Mouse (Mus musculus): ENCODE data around the gene Plod2.

Gene Plod2

DNA sequence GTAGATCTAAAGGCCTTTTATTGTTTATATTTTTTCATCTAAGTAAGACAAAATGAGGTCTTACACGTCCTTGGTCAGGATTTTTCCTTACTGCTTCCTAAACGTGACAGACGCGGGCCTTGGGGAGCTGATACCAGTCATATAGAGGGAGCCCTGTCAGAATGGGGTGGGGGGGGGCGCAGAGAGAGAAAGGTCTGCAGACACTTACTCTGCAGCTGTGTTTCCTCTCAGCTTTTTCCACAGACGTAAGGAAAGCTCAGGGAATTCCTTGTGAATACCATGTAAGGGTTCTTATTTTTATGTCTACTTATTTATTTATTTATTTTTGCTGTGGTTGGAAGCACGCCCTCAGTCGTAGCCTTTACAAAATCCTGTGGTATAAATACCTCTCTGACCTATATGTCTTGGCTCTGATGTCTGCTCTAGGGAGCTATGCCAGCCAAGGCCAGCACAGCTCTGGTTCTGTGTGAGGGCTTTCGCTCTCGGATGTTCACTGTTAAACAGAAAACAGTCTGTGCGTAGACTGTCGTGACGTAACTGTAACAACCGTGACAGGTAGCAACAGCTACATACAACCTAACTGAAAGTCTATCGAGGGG, 58.0 kb downstream of the Plod2 start:
- DNase-seq (ENCODE audit: low read depth, low spot score), result no peak

DNA sequence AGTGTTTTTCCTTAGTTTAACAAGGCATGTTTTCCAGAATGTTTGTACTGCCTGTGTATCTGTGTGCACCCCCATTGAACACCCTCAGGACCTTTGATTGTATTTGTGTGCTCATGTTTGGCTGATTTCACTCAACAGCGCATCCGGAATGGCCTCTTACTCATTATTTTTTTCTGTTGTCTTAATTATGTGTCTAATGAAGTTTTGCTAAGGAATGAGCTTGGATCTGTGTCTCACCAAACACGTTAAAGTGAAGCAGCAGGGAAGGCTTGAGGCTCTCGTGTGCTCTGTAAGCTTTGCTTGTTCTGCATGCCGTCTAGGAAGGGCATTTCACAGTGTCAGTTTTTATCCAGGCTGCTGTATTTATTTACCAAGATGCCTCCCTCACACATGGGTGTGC, 59.5 kb downstream of the Plod2 start:
- DNase-seq (ENCODE audit: low read depth, low spot score), result no peak

DNA sequence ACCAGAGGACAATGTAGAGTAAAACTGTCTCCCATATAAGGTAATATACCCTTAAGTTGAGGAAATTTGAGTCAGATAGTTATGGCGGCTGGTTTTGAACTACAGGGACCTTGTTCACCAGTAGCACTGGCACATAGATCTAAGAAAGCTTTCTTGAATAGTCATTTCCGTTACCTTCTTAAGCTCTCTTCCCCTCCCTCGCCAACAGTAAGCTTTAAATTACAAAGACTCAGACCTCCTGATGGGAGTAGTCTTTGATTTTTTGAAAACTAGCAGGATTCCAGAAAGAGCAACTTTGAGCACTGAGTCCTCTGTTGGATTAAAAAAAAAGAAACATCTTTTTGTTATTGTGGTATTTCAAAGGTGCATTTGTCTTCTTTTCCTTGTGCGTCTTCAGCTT, 61.5 kb downstream of the Plod2 start:
- no peak for DNase-seq (ENCODE audit: low read depth, low spot score)

DNA sequence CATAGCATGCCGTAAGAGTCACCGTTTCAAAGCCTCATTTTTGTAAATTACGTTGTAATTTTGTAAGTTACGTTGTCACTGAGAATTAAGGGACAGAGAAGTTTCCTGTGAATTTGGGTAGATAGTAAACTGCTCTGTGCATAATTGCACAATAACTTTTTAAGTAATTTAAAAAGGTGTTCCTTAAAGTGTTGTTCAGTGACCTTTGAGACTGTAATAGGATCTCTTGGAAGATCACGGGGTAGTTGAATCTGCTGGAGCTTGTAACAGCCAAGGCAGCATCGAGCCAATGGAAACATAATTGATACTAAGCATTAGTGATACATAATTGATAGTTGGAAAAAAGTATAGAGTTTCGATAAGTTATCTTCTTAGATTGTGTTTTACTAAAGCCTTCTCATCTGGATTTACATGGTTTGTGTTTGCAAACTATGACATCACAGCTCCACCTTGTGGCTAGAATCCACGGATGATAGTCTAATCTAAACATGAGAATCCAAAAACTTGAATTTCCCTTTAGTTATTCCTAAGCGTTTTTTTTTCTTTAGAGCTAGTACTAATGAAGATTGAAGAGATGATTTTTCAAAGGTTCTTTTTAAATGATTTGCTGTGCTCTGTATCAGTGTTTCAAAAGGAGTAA, 68.7 kb downstream of the Plod2 start:
- DNase-seq (ENCODE audit: low read depth, low spot score), result peak; percentile 77

DNA sequence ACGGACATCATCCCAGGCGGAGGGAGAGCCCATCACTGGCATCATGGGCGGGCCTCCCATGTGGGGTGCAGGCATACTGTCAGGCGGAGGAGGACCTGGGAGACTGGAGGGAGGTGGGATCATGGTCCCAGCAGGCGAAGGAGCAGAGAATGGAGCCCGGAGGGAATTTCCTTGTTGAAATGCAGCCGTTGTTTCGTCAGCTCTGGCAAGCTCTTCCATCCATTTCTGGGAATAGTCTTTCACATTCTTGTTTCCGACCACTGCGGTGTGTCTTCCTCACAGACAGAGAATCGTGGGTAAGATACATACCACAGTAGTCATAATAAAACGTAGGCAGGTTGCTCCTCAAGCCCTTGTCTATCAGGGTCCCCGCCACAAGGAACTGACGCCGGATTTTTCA, 70.6 kb downstream of the Plod2 start:
- DNase-seq (ENCODE audit: low read depth, low spot score), result no peak

DNA sequence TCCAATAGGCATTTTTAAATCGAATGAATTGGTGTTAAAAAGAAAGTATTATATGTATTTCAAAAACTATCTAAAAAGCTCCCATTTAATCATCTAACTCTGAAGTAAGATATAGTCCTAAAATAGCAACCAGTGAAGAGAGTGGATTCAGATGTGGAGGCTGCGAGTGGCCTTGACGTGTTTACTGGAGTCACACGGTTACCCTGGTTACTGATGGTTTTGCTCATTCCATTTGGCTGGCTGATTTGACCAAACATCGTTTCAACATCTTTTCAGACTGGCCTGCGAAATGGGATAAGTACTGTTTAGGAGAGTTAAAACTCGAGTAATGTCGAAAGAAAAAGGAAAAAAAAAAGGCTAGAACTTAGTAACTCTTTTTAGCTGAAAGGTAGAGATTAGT, 71.2 kb downstream of the Plod2 start:
- no peak for DNase-seq (ENCODE audit: low read depth, low spot score)

DNA sequence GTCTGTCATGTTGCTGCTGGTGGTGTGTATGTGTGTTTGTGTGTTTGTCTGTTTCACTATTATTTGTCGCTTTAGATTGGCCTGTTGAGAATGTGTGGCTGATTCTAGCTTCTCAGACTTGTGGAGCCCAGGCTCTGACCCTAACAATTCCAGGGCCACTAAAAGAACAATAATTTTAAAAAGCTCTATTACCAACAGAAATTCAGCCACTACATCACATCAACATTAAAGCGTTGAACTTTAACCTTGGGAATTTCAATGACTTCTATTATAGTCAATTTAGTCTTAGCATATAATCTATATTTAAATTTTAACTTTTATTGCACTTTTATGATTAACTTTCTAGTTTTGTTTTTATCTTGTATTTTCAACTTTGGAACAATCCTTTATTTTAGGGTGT, 74.4 kb downstream of the Plod2 start:
- no peak for DNase-seq (ENCODE audit: low read depth, low spot score)

DNA sequence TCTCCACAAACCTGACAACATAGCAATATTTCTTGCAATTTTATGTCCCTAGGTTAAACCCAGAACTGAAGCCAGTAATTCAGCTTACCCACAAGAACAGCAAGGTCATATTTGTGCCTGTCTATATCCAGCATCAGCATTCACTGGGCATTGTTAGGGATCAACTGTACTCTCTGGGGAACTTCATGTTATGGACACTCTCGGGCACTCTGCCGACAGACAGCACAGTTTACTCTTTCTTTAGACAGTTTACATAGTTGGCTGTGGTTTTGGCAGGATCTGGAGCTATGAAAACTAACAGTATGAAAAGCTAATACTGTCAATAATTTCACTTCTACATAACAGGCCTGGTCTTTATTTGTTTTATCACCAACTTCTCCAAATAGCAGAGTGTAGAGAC, 75.4 kb downstream of the Plod2 start:
- DNase-seq (ENCODE audit: low read depth, low spot score), result no peak

DNA sequence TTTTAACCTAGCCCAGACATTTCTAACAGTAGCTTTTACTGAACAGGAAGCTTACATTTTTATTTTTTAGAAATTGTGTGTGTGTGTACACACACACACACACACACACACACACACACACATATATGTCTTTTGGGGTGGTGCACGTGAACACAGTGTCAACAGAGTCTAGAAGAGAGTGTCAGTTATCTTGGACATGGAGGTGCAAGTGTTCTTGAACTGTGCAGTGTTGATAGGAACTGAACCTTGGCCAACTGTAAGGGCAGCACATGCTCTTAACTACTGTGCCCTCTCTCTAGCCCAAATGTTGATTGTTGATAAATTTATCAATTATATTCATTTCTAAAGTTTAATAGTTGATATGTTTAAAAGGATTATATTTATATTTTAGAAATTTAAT, 78.1 kb downstream of the Plod2 start:
- DNase-seq (ENCODE audit: low read depth, low spot score), result no peak

DNA sequence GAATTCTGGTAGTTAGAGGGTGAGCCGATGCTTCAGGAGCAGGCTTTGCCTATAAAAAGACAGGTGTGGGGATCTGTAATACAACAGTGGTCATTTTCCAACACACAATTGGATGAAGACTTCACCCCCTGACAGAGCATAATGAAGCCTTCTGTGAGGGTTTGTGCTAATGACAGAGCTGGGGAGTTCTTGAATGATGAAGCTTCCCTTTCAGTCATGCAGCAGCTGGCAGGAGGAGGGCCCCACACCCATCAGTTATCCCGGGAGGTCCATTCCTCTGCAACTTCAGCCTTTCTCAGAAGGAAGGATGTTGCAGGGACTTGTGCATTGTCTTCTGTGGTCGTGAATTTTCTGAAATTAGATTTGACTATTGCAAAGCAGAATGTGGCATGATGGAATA, 79.2 kb downstream of the Plod2 start:
- DNase-seq (ENCODE audit: low read depth, low spot score), result peak; percentile 17

DNA sequence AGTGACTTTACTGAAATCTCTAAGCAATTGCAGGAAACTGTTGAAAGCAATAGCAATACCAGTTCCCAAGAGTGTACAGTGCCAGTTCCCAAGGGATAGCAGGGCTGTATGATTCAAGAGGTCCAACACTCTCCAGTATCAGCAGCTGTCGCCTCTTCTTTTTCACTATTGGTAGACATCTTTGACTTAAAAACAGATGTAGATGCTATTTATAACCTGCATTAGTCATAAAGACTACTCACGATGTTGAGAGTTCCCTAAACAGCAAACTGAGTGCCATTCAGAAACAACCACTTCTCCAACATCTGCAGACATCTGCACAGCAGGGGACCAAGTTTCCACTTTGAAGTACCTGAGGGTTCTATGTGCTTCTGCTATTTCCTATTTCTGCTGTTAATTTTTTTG, 79.9 kb downstream of the Plod2 start:
- peak; percentile 83 for DNase-seq (ENCODE audit: low read depth, low spot score)

DNA sequence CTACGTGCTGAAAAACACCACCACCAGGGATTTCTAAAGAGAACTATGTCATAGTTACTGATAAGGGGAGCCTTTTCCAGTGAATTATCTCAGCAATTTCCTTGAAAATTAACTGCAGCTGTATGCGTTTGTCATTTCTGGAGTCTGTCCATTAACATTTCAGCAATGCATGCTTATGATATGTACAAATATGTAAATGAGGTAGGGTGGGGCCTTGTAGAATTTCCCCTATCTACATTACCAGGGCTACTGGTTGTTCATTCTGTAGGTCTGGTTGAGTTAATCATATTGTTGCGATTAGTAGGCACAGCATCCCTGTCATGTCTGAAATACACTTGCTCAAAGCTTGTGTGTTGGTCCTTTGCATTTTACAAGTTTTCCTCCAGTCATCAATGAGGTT, 92.8 kb downstream of the Plod2 start:
- DNase-seq (ENCODE audit: low read depth, low spot score), result no peak

DNA sequence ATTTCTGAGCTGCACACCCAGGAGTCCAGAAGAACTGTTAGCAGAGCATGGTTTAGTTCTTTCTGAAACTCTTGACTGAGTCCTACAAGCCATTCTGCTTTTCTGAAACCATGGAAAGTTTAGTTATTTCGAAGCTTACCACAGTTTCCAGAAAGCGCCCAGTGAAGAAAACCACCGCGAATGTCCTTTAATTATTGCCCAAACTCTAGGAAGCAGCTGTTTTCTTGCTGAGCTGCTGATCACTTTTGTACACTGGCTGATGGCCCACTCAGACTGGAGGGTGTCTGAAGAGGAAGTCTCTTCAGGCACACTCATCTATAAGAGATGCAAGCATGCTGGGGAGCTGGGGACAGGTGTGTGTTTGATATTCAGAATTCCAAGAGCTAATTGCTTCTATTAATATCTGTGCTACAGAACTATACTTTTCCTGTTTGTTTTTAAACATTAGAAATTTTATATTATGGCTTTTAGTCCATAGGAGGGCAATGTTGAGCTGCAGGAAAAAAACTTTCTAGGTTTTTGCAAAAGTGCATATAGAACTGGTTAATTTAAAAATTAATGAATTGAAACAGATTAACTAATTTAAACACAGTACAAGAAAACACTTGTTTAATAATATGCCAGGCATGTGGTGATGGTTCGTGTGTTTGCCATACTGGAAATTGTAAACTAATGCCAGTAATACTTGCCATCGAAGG, 97.3 kb downstream of the Plod2 start:
- DNase-seq (ENCODE audit: low read depth, low spot score), result no peak

DNA sequence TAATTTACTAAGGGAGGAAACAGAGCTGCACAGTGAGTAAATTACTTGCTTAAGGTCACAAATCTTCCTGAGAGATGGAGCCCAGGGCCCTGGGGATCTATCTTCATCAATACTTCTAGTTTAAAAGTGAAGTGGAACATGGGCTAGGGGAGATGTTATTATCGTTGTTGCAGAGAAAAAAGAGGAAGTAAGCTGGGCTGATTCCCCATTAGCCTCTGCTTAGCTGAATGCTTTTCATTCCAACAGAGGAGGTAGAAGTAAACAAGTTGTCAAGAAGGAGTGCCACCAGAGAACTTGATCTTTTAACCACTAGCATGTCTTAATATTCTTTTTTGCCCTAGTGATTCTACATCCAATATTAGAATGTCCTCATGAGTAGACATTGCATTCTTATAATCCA, 99.7 kb downstream of the Plod2 start:
- no peak for DNase-seq (ENCODE audit: low read depth, low spot score)
